Mouse (Mus musculus) lung, adult 2 months (tissue): ENCODE measurements at regions not wholly inside any gene's neighbourhood (a gene's known extent, or its start where the extent isn't known, plus 50 kb on each side); places are given as distances from the start of the nearest gene placed in this dataset.

Source experiments
- CTCF ChIP-seq: fragments of 200-500 bp; IDR thresholded peaks from 2 replicates; pipeline ENCODE4 v1.5.1; 2011; ENCODE audit warnings: mild to moderate bottlenecking, low read length, control low read depth; ENCODE audit not compliant: insufficient read depth
- POLR2A ChIP-seq: fragments of 200-500 bp; IDR thresholded peaks from 2 replicates; pipeline ENCODE4 v1.6.1; 2011; ENCODE audit warnings: low read depth, mild to moderate bottlenecking, control low read depth, low read length, borderline replicate concordance; ENCODE audit errors: extremely low read depth

DNA sequence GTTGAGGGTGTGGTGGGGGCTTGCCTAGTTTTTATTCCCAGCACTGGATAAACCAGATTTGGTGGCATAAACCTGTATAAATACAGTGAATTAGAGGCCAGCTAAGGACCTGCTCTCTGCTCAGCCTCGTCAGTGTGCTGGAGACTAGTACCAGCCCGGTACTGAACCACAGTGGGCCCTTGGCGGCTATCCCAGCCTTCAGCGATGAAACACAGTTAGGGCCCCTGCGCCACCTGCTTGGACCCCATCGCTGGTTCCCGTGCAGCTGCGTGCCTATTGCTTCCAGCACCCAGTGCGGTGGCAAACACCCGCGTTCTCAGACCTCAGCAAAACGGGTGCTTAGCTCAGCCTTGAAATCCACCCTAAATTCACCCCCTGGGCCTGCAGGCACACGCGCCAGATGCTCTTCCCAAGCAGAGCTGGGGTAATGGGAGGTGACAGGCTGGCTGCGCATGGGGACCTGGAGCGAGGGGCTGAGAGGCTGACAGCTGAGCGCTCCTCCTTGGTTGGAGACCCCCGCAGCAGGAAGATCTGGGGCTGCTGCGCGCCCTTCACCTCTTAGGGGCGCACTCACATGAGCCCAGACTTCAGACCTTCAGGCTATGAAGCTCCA lies 124.7 kb upstream of the Kit start:
- TF ChIP-seq CTCF = no peak
- TF ChIP-seq POLR2A = no peak
